Mouse (Mus musculus): Measurements from ENCODE around the gene Art4. TPM values are rescaled to one million over a fixed set of nuclear protein-coding genes. Genes with fewer than 3 reads are reported as not detected.

The Art4 gene
- polyA plus RNA-seq, 1 experiment from 2014 or later: 0.06 TPM

DNA sequence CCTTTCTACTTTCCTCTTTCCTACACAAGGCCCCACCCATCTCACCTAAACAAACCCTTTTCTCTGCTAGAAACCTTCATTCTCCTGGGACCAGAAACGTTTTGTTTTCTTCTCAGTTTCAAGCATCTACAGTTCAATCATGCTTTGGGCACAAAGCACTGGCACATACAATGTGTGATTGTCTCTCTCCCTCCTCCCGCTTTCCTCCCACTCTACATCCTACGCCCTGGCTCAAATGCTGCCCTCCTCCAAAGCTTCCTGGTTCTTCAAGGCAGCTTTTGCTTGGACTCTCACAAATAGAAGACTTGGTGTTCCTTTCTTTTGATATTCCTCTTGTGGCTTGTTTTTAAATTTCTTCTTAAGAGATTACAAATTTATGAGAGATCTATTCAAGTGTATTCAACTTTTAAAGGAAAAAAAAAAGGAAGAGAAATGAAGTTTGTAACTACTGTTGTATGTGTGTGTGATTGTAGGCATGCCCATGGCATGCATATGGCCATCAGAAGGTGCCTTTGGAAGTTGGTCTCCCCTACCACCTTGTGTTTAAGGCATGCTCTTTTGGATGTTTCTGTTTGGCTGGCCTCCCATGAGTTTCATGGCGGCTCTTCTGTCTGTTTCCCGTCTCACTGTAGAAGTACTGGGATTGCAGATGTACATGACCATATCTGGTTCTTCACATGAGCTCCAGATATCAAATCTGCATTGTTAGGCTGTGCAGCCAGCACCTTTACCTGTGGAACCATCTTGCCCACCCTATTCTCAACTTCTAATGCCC lies 11.6 kb downstream of the Art4 start:
- Histone ChIP-seq H3K4me1 (no peaks in the 10 kb centered on the region), H3K9ac (replicated peaks) (no peak overlapping the region), H3K9me3 (no peaks in the 10 kb centered on the region), H3K36me3 (no peaks in the 10 kb centered on the region), H3K27me3 (no peaks in the 10 kb centered on the region), H3K27ac (replicated peaks) (no peak overlapping the region), H3K4me3 (no peak overlapping the region), H3K4me2 (replicated peaks) (no peak overlapping the region)
- WGBS: 68% methylated on average over 5 of the region's 5 CpGs
- no peak for ATAC-seq (replicated peaks)

DNA sequence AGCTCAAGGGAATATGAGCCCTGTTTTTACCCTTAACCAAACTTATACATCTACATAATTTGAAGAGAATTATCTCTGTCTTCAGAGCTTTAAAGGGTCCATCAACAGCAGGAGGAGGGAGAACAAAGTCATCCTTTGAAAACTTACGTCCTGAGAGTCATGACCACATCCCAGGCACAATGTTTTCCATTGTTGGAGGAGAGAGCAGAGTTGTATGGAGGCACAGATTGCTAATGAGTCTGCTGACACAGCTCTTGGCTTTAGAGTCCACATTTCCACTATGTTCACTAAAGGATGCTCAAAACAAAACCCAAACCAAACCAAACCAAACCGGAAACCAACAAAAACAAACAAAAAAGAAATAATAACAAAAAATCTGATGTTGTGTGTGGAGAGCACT lies 12.6 kb downstream of the Art4 start:
- Histone ChIP-seq H3K4me2 (replicated peaks) (no peak overlapping the region), H3K36me3 (no peaks in the 10 kb centered on the region), H3K27me3 (no peaks in the 10 kb centered on the region), H3K27ac (replicated peaks) (no peak overlapping the region), H3K9me3 (no peaks in the 10 kb centered on the region), H3K9ac (replicated peaks) (no peak overlapping the region), H3K4me1 (no peaks in the 10 kb centered on the region), H3K4me3 (no peak overlapping the region)
- 47% methylated on average over 2 of the region's 2 CpGs for WGBS
- no peak for ATAC-seq (replicated peaks)

GRCm38 (mm10) chr6:136837323-136837722 lies 20.2 kb downstream of the Art4 start:
- Histone ChIP-seq H3K4me1 (no peaks in the 10 kb centered on the region), H3K9ac (replicated peaks) (no peak overlapping the region), H3K27me3 (no peaks in the 10 kb centered on the region), H3K4me2 (replicated peaks) (no peak overlapping the region), H3K27ac (replicated peaks) (no peak overlapping the region), H3K36me3 (no peaks in the 10 kb centered on the region), H3K9me3 (no peaks in the 10 kb centered on the region), H3K4me3 (no peak overlapping the region)
- ATAC-seq (replicated peaks): no peak
- 82% methylated on average over 3 of the region's 3 CpGs for WGBS

DNA sequence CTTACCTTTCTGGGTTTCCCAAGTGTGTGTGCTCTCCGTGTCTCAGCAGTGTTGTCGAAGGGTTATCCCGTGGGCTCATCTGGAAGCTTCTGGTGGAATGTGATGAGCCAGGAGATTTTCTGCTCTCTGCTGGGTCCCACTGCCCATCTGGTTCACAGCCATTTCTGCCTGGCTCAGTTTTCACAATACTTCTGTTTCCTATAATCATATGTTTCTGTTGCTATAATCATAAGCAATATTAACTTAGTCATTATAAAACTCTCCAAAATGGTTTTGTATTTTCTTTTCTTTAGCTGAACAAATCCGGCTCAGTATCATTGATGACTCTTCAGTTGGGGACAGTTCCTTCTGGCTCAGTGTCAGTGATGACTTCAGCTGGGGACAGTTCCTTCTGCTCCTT lies 22.2 kb downstream of the Art4 start, which contains the start of gene Smco3:
Gene Smco3, minus strand, starts transcription at position 101 of the 400 bp plus-strand sequence.
- ATAC-seq (replicated peaks): no peak
- Histone ChIP-seq H3K4me1 (no peaks in the 10 kb centered on the region), H3K4me3 (no peak within 1 kb of the TSS), H3K36me3 (no peaks in the 10 kb centered on the region), H3K27ac (replicated peaks) (no peak within 1 kb of the TSS), H3K27me3 (peaks cover 2% of the 10 kb centered on the region; the same call in 1 of the 2 replicates), H3K4me2 (replicated peaks) (no peak within 1 kb of the TSS), H3K9ac (replicated peaks) (no peak within 1 kb of the TSS), H3K9me3 (no peaks in the 10 kb centered on the region)
- WGBS: 69% methylated on average over 4 of the region's 4 CpGs

GRCm38 (mm10) chr6:136831712-136832111 lies 25.8 kb downstream of the Art4 start:
- Histone ChIP-seq H3K4me3 (no peak overlapping the region), H3K27ac (replicated peaks) (no peak overlapping the region), H3K9ac (replicated peaks) (no peak overlapping the region), H3K36me3 (no peaks in the 10 kb centered on the region), H3K4me1 (peaks cover 11% of the 10 kb centered on the region), H3K4me2 (replicated peaks) (no peak overlapping the region), H3K9me3 (no peaks in the 10 kb centered on the region), H3K27me3 (peaks cover 6% of the 10 kb centered on the region; the same call in 1 of the 2 replicates)
- no peak for ATAC-seq (replicated peaks)
- 82% methylated on average over 5 of the region's 5 CpGs for WGBS

DNA sequence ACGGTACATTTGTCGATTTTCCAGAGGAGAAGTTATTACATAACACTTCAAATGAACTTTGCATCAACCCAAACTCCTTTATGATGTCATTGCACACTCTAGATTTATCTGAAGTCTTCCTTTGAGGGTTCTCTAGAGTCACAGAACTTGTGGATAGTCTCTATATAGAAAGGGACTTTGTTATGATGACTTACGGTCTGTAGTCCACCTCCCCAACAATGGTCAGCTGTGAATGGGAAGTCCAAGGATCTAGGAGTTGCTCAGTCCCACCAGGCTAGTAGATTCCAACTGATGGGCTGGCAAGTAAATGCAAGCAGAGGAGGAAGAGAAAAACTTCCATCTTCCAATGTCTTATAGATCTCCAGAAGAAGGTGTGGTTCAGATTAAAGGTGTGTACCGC lies 28.9 kb downstream of the Art4 start:
- ATAC-seq (replicated peaks): no peak; the same call in 1 of the 2 replicates

GRCm38 (mm10) chr6:136827881-136828561 lies 29.5 kb downstream of the Art4 start, which contains the start of gene Wbp11:
Wbp11 (minus strand) TSS chr6:136828233.
- WGBS: 1% methylated on average over 45 of the region's 45 CpGs
- Histone ChIP-seq H3K27ac (replicated peaks) (peak within 1 kb of the TSS; percentile 89), H3K4me2 (replicated peaks) (peak within 1 kb of the TSS; percentile 75), H3K36me3 (peaks cover 17% of the 10 kb centered on the region), H3K27me3 (peaks cover 6% of the 10 kb centered on the region; the same call in 1 of the 2 replicates), H3K9ac (replicated peaks) (peak within 1 kb of the TSS; percentile 87), H3K4me3 (peak within 1 kb of the TSS; percentile 87), H3K9me3 (no peaks in the 10 kb centered on the region), H3K4me1 (peaks cover 17% of the 10 kb centered on the region)
- peak; percentile 100 for ATAC-seq (replicated peaks)

More for the DNA sequence above, 28.9 kb downstream of the Art4 start:
- peaks cover 6% of the 10 kb centered on the region; the same call in 1 of the 2 replicates for H3K27me3 ChIP-seq
- H3K9ac ChIP-seq (replicated peaks): peak overlapping the region; percentile 53
- peaks cover 17% of the 10 kb centered on the region for H3K4me1 ChIP-seq
- 33% methylated on average over 4 of the region's 4 CpGs for WGBS
- H3K27ac ChIP-seq (replicated peaks): peak overlapping the region; percentile 89
- peak overlapping the region; percentile 61 for H3K4me2 ChIP-seq (replicated peaks)
- H3K4me3 ChIP-seq: peak overlapping the region; percentile 87
- H3K36me3 ChIP-seq: peaks cover 15% of the 10 kb centered on the region
- H3K9me3 ChIP-seq: no peaks in the 10 kb centered on the region

- H3K27ac ChIP-seq (replicated peaks): peak within 1 kb of the TSS; percentile 89
- peaks cover 6% of the 10 kb centered on the region; the same call in 1 of the 2 replicates for H3K27me3 ChIP-seq
- WGBS: under 1% methylated on average over 34 of the region's 34 CpGs
- H3K9ac ChIP-seq (replicated peaks): peak within 1 kb of the TSS; percentile 87
- no peaks in the 10 kb centered on the region for H3K9me3 ChIP-seq
- peak within 1 kb of the TSS; percentile 75 for H3K4me2 ChIP-seq (replicated peaks)
- peaks cover 17% of the 10 kb centered on the region for H3K4me1 ChIP-seq
- peaks cover 22% of the 10 kb centered on the region for H3K36me3 ChIP-seq
- H3K4me3 ChIP-seq: peak within 1 kb of the TSS; percentile 87
- ATAC-seq (replicated peaks): no peak; the same call in 1 of the 2 replicates
These were observed 30.0 kb downstream of the Art4 start, which contains the start of gene BC049715 for GRCm38 (mm10) chr6:136827516-136827880. BC049715 (plus strand) TSS chr6:136827626.

DNA sequence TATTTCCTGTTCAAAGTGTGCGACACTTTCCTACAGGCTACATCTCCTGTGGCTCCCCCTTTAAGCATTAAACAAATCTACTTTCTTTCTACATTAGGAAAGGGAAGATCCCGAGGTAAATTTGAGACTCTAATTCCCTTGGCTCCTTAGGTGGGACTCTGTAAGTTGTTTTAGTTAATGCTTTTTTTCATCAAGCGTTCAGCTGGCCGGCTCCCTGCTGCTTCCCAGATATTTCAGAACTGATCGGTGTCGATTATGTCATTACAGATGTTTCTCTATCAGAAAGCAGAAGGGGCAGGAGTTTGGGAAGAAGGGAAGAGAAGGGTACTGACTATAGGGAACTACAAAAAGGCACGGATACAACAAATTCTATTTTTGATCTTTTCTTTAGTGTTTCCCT lies 30.4 kb downstream of the Art4 start:
- Histone ChIP-seq H3K27me3 (peaks cover 6% of the 10 kb centered on the region; the same call in 1 of the 2 replicates), H3K9ac (replicated peaks) (peak overlapping the region; percentile 87), H3K4me3 (peak overlapping the region; percentile 87), H3K9me3 (no peaks in the 10 kb centered on the region), H3K27ac (replicated peaks) (no peak overlapping the region), H3K4me2 (replicated peaks) (peak overlapping the region; percentile 75), H3K36me3 (peaks cover 26% of the 10 kb centered on the region), H3K4me1 (peaks cover 17% of the 10 kb centered on the region)
- ATAC-seq (replicated peaks): no peak
- WGBS: 16% methylated on average over 7 of the region's 7 CpGs

DNA sequence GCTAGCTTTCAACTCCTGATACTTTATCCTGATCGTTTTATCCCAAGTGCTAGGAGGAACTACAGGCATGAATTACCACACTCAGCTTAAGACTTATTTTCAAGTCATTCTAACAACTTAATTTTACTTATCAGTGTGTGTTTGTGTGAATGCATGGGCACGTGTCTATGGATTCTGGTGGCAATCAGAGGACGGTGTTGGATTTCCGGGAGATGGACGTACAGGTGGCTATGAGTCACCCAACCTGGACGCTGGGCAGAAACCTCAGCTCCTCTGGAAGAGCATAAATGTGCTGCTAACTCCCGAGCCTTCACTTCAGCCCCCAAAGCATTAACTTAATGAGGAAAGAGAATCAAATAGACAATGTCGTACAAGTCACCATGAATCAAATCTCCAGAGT lies 32.5 kb downstream of the Art4 start:
- H3K27ac ChIP-seq (replicated peaks): no peak overlapping the region
- peaks cover 17% of the 10 kb centered on the region for H3K4me1 ChIP-seq
- H3K36me3 ChIP-seq: peaks cover 47% of the 10 kb centered on the region
- H3K4me2 ChIP-seq (replicated peaks): no peak overlapping the region
- ATAC-seq (replicated peaks): no peak
- H3K9me3 ChIP-seq: no peaks in the 10 kb centered on the region
- WGBS: 95% methylated on average over 8 of the region's 8 CpGs
- H3K27me3 ChIP-seq: no peaks in the 10 kb centered on the region; the same call in 1 of the 2 replicates
- H3K9ac ChIP-seq (replicated peaks): no peak overlapping the region
- no peak overlapping the region for H3K4me3 ChIP-seq

DNA sequence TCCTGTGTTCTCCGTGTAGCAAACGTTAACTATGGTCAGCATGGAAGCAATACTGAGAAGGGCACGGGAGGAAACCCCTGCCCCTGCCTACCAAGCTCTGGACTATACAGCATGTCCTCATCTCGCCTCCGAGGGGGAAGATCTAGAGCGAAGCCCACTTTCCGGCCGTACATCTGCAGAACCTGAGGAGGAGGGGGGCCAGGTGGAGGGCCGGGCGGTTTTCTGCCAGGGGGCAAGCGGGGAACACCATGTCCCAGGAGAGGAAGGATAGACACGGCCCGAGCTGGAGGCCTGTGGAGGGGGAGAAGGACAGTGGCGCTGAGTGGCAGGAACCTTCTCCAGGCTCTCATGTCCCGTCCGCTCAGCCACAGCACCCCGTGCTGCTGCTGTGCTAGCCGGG lies 36.4 kb downstream of the Art4 start:
- H3K27ac ChIP-seq (replicated peaks): no peak overlapping the region
- ATAC-seq (replicated peaks): no peak

DNA sequence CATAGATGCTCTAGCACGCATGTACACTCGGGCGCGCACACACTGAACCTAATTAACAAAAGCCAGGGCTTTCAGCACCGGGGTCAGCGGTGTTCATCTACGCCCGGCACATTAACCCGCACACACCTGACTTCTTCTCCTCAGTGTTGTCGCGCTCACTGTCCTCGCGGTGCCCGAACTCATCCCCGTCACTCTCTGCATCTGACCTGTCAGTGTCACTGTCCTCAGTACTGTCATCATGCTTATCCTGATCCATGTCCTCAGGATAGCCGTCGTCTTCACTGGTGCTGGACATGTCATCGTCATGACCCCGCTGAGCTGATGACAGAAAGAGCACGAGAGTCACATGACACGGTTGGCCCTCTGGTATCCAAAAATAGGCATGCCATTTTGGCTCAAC lies 37.2 kb downstream of the Art4 start:
- no peak overlapping the region for H3K9ac ChIP-seq (replicated peaks)
- H3K4me3 ChIP-seq: no peak overlapping the region
- 96% methylated on average over 21 of the region's 21 CpGs for WGBS
- no peak overlapping the region for H3K4me2 ChIP-seq (replicated peaks)
- peaks cover 88% of the 10 kb centered on the region for H3K36me3 ChIP-seq
- no peaks in the 10 kb centered on the region for H3K9me3 ChIP-seq
- ATAC-seq (replicated peaks): no peak
- no peaks in the 10 kb centered on the region for H3K27me3 ChIP-seq
- H3K27ac ChIP-seq (replicated peaks): no peak overlapping the region
- 0 out of 2 replicates have a peak, but pooled peaks cover 7% of the 10 kb centered on the region for H3K4me1 ChIP-seq

More for the DNA sequence above, 36.4 kb downstream of the Art4 start:
- 94% methylated on average over 18 of the region's 18 CpGs for WGBS
- Histone ChIP-seq H3K4me3 (no peak overlapping the region), H3K4me2 (replicated peaks) (no peak overlapping the region), H3K4me1 (0 out of 2 replicates have a peak, but pooled peaks cover 7% of the 10 kb centered on the region), H3K9me3 (no peaks in the 10 kb centered on the region), H3K27me3 (no peaks in the 10 kb centered on the region), H3K36me3 (peaks cover 82% of the 10 kb centered on the region), H3K9ac (replicated peaks) (no peak overlapping the region)
